Mouse (Mus musculus): Measurements from ENCODE around the gene Pigu. TPM values are rescaled to one million over a fixed set of nuclear protein-coding genes. Genes with fewer than 3 reads are reported as not detected.
A peak's percentile ranks its signal among the peaks of the same experiment; 100 is the strongest.

Pigu gene
- total RNA-seq, 2 experiments from 2014 or later = 34.2 to 36.4 TPM

GRCm38 (mm10) chr2:155242296-155242855, 114.9 kb downstream of the Pigu start:
- no peak for DNase-seq (ENCODE audit: low spot score in 2 of 2)

- DNase-seq (ENCODE audit: low spot score in 2 of 2) = peak in 1 of 2 experiments; percentile 6
Observed at GRCm38 (mm10) chr2:155240915-155241314, 116.3 kb downstream of the Pigu start.

- DNase-seq (ENCODE audit: low spot score in 2 of 2) = no peak
Observed at GRCm38 (mm10) chr2:155237276-155237675, 120.0 kb downstream of the Pigu start.

- peak; percentile 97 to 98 for DNase-seq (ENCODE audit: low spot score in 2 of 2)
Observed at GRCm38 (mm10) chr2:155236362-155236992, 120.8 kb downstream of the Pigu start, which contains the start of gene Dynlrb1. Dynlrb1 (plus strand) TSS chr2:155236533.

- DNase-seq (ENCODE audit: low spot score in 2 of 2) = no peak
Observed at GRCm38 (mm10) chr2:155235746-155236361, 121.4 kb downstream of the Pigu start.

Small RNA genes within 50 kb of the gene (microRNA-seq; reads per million reads assigned to microRNA genes)
- not detected for gene Mir695

Other genes starting within 250 kb of the Pigu start
- 10 to 100 TPM; 51.8 to 52.8 TPM for gene Itch, start 223.9 kb downstream of the Pigu start, total RNA-seq (2021)
- 100 to 1,000 TPM; 275 to 283 TPM for gene Dynlrb1, start 120.9 kb downstream of the Pigu start, total RNA-seq (2021)
- gene Map1lc3a, start 81.1 kb downstream of the Pigu start, total RNA-seq (2021) = 100 to 1,000 TPM; 364 to 392 TPM
- gene Trp53inp2, start 23.6 kb upstream of the Pigu start, total RNA-seq (2021) = 100 to 1,000 TPM; 156 to 163 TPM
- gene Ncoa6, start 116.5 kb upstream of the Pigu start, total RNA-seq (2021) = 10 to 100 TPM; 54.8 to 65.8 TPM
- gene Acss2, start 160.5 kb upstream of the Pigu start, total RNA-seq (2021) = 10 to 100 TPM; 20.5 to 26.1 TPM
- gene Ggt7, start 160.8 kb upstream of the Pigu start, total RNA-seq (2021) = 1 to 10 TPM; 7.5 to 8.2 TPM
- gene Gss, start 235.4 kb upstream of the Pigu start, total RNA-seq (2021) = 10 to 100 TPM; 38.7 to 39.6 TPM